Mouse (Mus musculus) effector memory CD4-positive, alpha-beta T cell, adult 7 months (primary cell): ENCODE measurements around the gene Bmp4. TPM values are rescaled to one million over a fixed set of nuclear protein-coding genes. Genes with fewer than 3 reads are reported as not detected.

Source experiments
- polyA plus RNA-seq: library from polyadenylated mRNA; unstranded; fragments of 100-300 nt; shearing (Covaris generic); gene quantifications from one replicate; pipeline ENCODE4 v1.2.1, GENCODE M21; 2017

Gene Bmp4
- polyA plus RNA-seq, result 0.80 TPM

GRCm38 (mm10) chr14:46390249-46390775 is at the start of gene Bmp4:
Gene Bmp4 (minus strand): TSS chr14:46390669.

GRCm38 (mm10) chr14:46379285-46379684 is 11.2 kb downstream of the Bmp4 start, which contains the start of gene Gm15217:
Gene Gm15217 (plus strand): TSS chr14:46379414.

Other genes with a start within 250 kb of the Bmp4 start
- gene Gm15217, start 11.3 kb downstream of the Bmp4 start, polyA plus RNA-seq, result not detected